ENCODE assay signal across 16 mouse cellular contexts in genomic region chr12:8878752-8879151, GRCm38 (mm10).
"Had no signal": no experiment of that assay in that cellular context is flagged by ENCODE, and none has a peak within 500 bp of the region (broad histone marks: within the 10 kb centered on the region; RNA-seq: fewer than 3 reads in every experiment).

No protein-coding gene starts in this region.

- H3K4me2 ChIP-seq: neural tube, embryonic 13.5 days; neural tube, embryonic 15.5 days; stomach, embryonic 15.5 days had no signal

- H3K4me1 ChIP-seq: neural tube, embryonic 13.5 days; neural tube, embryonic 15.5 days; stomach, embryonic 15.5 days had no signal

- H3K9ac ChIP-seq: neural tube, embryonic 13.5 days; neural tube, embryonic 15.5 days; stomach, embryonic 15.5 days had no signal

- DNase-seq: retina, postnatal 1 day; right cerebral cortex, adult 18-20 months; right cerebral cortex, postnatal 14 days; right cerebral cortex, postnatal 25 days; right cerebral cortex, postnatal 4 days; spleen, adult 18-20 months; thymus, adult 18-20 months; thymus, adult 2 months; thymus, postnatal 14 days; thymus, postnatal 25 days; thymus, postnatal 36 days; thymus, postnatal 4 days had no signal

- H3K4me3 ChIP-seq: neural tube, embryonic 13.5 days; neural tube, embryonic 15.5 days; stomach, embryonic 15.5 days had no signal

- H3K27me3 ChIP-seq: neural tube, embryonic 13.5 days; neural tube, embryonic 15.5 days; stomach, embryonic 15.5 days had no signal

- H3K36me3 ChIP-seq: neural tube, embryonic 13.5 days; neural tube, embryonic 15.5 days; stomach, embryonic 15.5 days had no signal

- H3K27ac ChIP-seq: neural tube, embryonic 13.5 days; neural tube, embryonic 15.5 days; stomach, embryonic 15.5 days; stomach, postnatal 0 days had no signal

- H3K9me3 ChIP-seq: neural tube, embryonic 13.5 days; neural tube, embryonic 15.5 days; stomach, embryonic 15.5 days had no signal
